Comparison of ENCODE assay signal across 26 mouse cellular contexts in genomic region chr13:52179977-52180376, GRCm38 (mm10).
"Had no signal": no experiment of that assay in that cellular context is flagged by ENCODE, and none has a peak within 500 bp of the region (broad histone marks: within the 10 kb centered on the region; RNA-seq: fewer than 3 reads in every experiment).

No protein-coding gene starts in this region.

- H3K4me3 ChIP-seq: gastrocnemius, adult 2 months; heart, embryonic 10.5 days; heart, embryonic 12.5 days; hindbrain, embryonic 10.5 days; hindbrain, embryonic 12.5 days; intestine, embryonic 15.5 days; layer of hippocampus, adult 2 months; left cerebral cortex, adult 2 months; limb, embryonic 10.5 days; limb, embryonic 12.5 days had no signal

- H3K36me3 ChIP-seq: heart, embryonic 10.5 days; heart, embryonic 12.5 days; hindbrain, embryonic 10.5 days; hindbrain, embryonic 12.5 days; intestine, embryonic 15.5 days; limb, embryonic 10.5 days; limb, embryonic 12.5 days had no signal

- H3K9me3 ChIP-seq: heart, embryonic 10.5 days; heart, embryonic 12.5 days; hindbrain, embryonic 10.5 days; hindbrain, embryonic 12.5 days; intestine, embryonic 15.5 days; limb, embryonic 10.5 days; limb, embryonic 12.5 days had no signal

- DNase-seq: gastrocnemius, adult 2 months; gastrocnemius, postnatal 10 days; gastrocnemius, postnatal 25 days; heart, adult 18-20 months; heart, postnatal 10 days; heart, postnatal 4 days; kidney, adult 18-20 months; kidney, adult 8-10 months; kidney, postnatal 10 days; kidney, postnatal 25 days; kidney, postnatal 4 days; liver had no signal

- H3K9ac ChIP-seq: heart, embryonic 12.5 days; hindbrain, embryonic 12.5 days; hindbrain, embryonic 14.5 days; intestine, embryonic 15.5 days; limb, embryonic 12.5 days; liver, embryonic 14.5 days had no signal

- H3K4me1 ChIP-seq: heart, embryonic 10.5 days; heart, embryonic 12.5 days; hindbrain, embryonic 10.5 days; hindbrain, embryonic 12.5 days; intestine, embryonic 15.5 days; limb, embryonic 10.5 days; limb, embryonic 12.5 days had no signal

- ATAC-seq: hindbrain, embryonic 16.5 days; inflammation-experienced regulatory T-cells, adult 6 months; intestine, embryonic 15.5 days; intestine, postnatal 0 days had no signal

- H3K27ac ChIP-seq: gastrocnemius, adult 2 months; heart, embryonic 10.5 days; hindbrain, embryonic 10.5 days; hindbrain, embryonic 12.5 days; hindbrain, embryonic 14.5 days; intestine, embryonic 15.5 days; layer of hippocampus, adult 2 months; left cerebral cortex, adult 2 months; limb, embryonic 10.5 days; limb, embryonic 12.5 days; liver, embryonic 14.5 days had no signal

- H3K27me3 ChIP-seq: heart, embryonic 12.5 days; hindbrain, embryonic 12.5 days; intestine, embryonic 15.5 days; limb, embryonic 12.5 days had no signal

- H3K4me2 ChIP-seq: heart, embryonic 12.5 days; hindbrain, embryonic 12.5 days; hindbrain, embryonic 14.5 days; intestine, embryonic 15.5 days; limb, embryonic 12.5 days had no signal
